Mouse (Mus musculus) hindbrain, embryonic 11.5 days (tissue): ENCODE data around the gene Psmb10. TPM values are rescaled to one million over a fixed set of nuclear protein-coding genes. Genes with fewer than 3 reads are reported as not detected.

Experiments
- ATAC-seq: fragments of 200-750 bp; cut with Nextera tagmentation; 2 replicates; pipeline ENCODE4 v1.8.0; 2017; ENCODE audit warnings: mild to moderate bottlenecking, moderate TSS enrichment, moderate library complexity; ENCODE audit not compliant: low FRiP score
- DNase-seq: peaks from one replicate; pipeline ENCODE4 v3.0.0-alpha.2; 2015; ENCODE audit warnings: low spot score
- H3K27ac ChIP-seq: fragments of 300-500 bp; sonication (generic); 2 replicates; pipeline ENCODE4 v1.5.1; 2014; ENCODE audit warnings: mild to moderate bottlenecking, low read depth, low read length
- H3K27me3 ChIP-seq: fragments of 300-500 bp; sonication (generic); 2 replicates; pipeline ENCODE4 v1.6.1; 2014; ENCODE audit warnings: mild to moderate bottlenecking, low read length, moderate library complexity, mixed read lengths; ENCODE audit not compliant: control insufficient read depth, insufficient read depth
- H3K36me3 ChIP-seq: fragments of 300-500 bp; sonication (generic); 2 replicates; pipeline ENCODE4 v1.6.1; 2014; ENCODE audit warnings: mild to moderate bottlenecking, low read length, moderate library complexity, mixed read lengths; ENCODE audit not compliant: control insufficient read depth, insufficient read depth
- H3K4me1 ChIP-seq: fragments of 300-500 bp; sonication (generic); replicated peaks from 2 replicates; pipeline ENCODE4 v1.6.1; 2014; ENCODE audit warnings: low read length, mixed read lengths; ENCODE audit not compliant: control insufficient read depth, insufficient read depth
- H3K4me2 ChIP-seq: fragments of 300-500 bp; sonication (generic); replicated peaks from 2 replicates; pipeline ENCODE4 v1.6.1; 2014; ENCODE audit warnings: mild to moderate bottlenecking, low read depth, low read length
- H3K4me3 ChIP-seq: fragments of 300-500 bp; sonication (generic); 2 replicates; pipeline ENCODE4 v1.5.1; 2014; ENCODE audit warnings: low read depth, low read length
- H3K9ac ChIP-seq: fragments of 300-500 bp; sonication (generic); 2 replicates; pipeline ENCODE4 v1.6.1; 2014; ENCODE audit warnings: low read depth, low read length
- H3K9me3 ChIP-seq: fragments of 300-500 bp; sonication (generic); 2 replicates; pipeline ENCODE4 v1.6.1; 2016; ENCODE audit warnings: low read length; ENCODE audit not compliant: control insufficient read depth
- WGBS: fragments of 180-500 bp; shearing (Covaris S2); extraction: QIAGEN DNeasy Blood & Tissue Kit; methylation state at CpG from one replicate; pipeline ENCODE4 v1.1.7; 2014; 5-methylcytosine and 5-hydroxymethylcytosine counted together
- polyA plus RNA-seq: library from polyadenylated mRNA; unstranded; fragments of >200 nt; fragmentation: Nextera tagmentation; extraction: Ambion mirVana; gene quantifications from 2 replicates; pipeline ENCODE4 v1.2.1, GENCODE M21; 2014

Psmb10 gene
- polyA plus RNA-seq, 1 experiment from 2014 or later = 21.6 TPM

GRCm38 (mm10) chr8:105897801-105898480, 40.3 kb downstream of the Psmb10 start:
- Histone ChIP-seq H3K36me3 (no peaks in the 10 kb centered on the region), H3K27ac (no peak overlapping the region), H3K4me1 (peaks cover 3% of the 10 kb centered on the region; the same call in 1 of the 2 replicates), H3K9me3 (no peaks in the 10 kb centered on the region), H3K27me3 (no peaks in the 10 kb centered on the region), H3K9ac (no peak overlapping the region), H3K4me2 (no peak overlapping the region), H3K4me3 (no peak overlapping the region)
- ATAC-seq (no peak), DNase-seq (no peak)
- 88% methylated on average over 9 of the region's 9 CpGs for WGBS

GRCm38 (mm10) chr8:105893339-105893738, 44.9 kb downstream of the Psmb10 start, which contains the start of gene Nrn1l:
Nrn1l (plus strand) TSS chr8:105893567.
- Histone ChIP-seq H3K4me1 (peaks cover 3% of the 10 kb centered on the region; the same call in 1 of the 2 replicates), H3K9me3 (no peaks in the 10 kb centered on the region), H3K27ac (no peak within 1 kb of the TSS), H3K36me3 (peaks cover 17% of the 10 kb centered on the region), H3K27me3 (no peaks in the 10 kb centered on the region), H3K4me3 (no peak within 1 kb of the TSS), H3K4me2 (no peak within 1 kb of the TSS), H3K9ac (no peak within 1 kb of the TSS)
- DNase-seq = peak; percentile 81
- 3% methylated on average over 11 of the region's 11 CpGs for WGBS
- peak; percentile 93 for ATAC-seq

- WGBS = 89% methylated on average over 6 of the region's 6 CpGs
- peak; percentile 33; the same call in 1 of the 2 replicates for ATAC-seq
- Histone ChIP-seq H3K27me3 (no peaks in the 10 kb centered on the region), H3K4me3 (no peak overlapping the region), H3K9me3 (no peaks in the 10 kb centered on the region), H3K9ac (no peak overlapping the region), H3K4me2 (no peak overlapping the region), H3K36me3 (peaks cover 17% of the 10 kb centered on the region), H3K4me1 (peaks cover 3% of the 10 kb centered on the region; the same call in 1 of the 2 replicates), H3K27ac (no peak overlapping the region)
- DNase-seq = peak; percentile 16
These were observed 45.8 kb downstream of the Psmb10 start for GRCm38 (mm10) chr8:105892432-105892831.

- Histone ChIP-seq H3K4me3 (no peak overlapping the region), H3K27me3 (no peaks in the 10 kb centered on the region), H3K36me3 (peaks cover 17% of the 10 kb centered on the region), H3K4me2 (no peak overlapping the region), H3K27ac (no peak overlapping the region), H3K9ac (no peak overlapping the region), H3K9me3 (no peaks in the 10 kb centered on the region), H3K4me1 (peaks cover 3% of the 10 kb centered on the region; the same call in 1 of the 2 replicates)
- 95% methylated on average over 6 of the region's 6 CpGs for WGBS
- no peak for DNase-seq
- ATAC-seq = no peak
These were observed 47.4 kb downstream of the Psmb10 start for GRCm38 (mm10) chr8:105890870-105891269.

GRCm38 (mm10) chr8:105889756-105890465, 48.3 kb downstream of the Psmb10 start:
- H3K4me1 ChIP-seq = peaks cover 3% of the 10 kb centered on the region; the same call in 1 of the 2 replicates
- no peaks in the 10 kb centered on the region for H3K9me3 ChIP-seq
- no peak overlapping the region for H3K9ac ChIP-seq
- ATAC-seq (no peak), DNase-seq (no peak)
- no peaks in the 10 kb centered on the region for H3K27me3 ChIP-seq
- 92% methylated on average over 12 of the region's 12 CpGs for WGBS
- peaks cover 20% of the 10 kb centered on the region for H3K36me3 ChIP-seq
- H3K4me2 ChIP-seq = no peak overlapping the region
- H3K4me3 ChIP-seq = no peak overlapping the region
- no peak overlapping the region for H3K27ac ChIP-seq

Other genes with a start within 250 kb of the Psmb10 start
- 70.0 and 74.1 TPM in 2 replicates for gene Acd, start 237.3 kb downstream of the Psmb10 start, polyA plus RNA-seq
- 25.9 and 26.8 TPM in 2 replicates for gene Pard6a, start 237.3 kb downstream of the Psmb10 start, polyA plus RNA-seq
- 0.31 TPM in 1 of 2 replicates, not detected in the other for gene 4933405L10Rik, start 230.8 kb downstream of the Psmb10 start, polyA plus RNA-seq
- gene Enkd1, start 230.2 kb downstream of the Psmb10 start, polyA plus RNA-seq = 26.4 and 27.9 TPM in 2 replicates
- 38.3 and 41.6 TPM in 2 replicates for gene Gfod2, start 179.8 kb downstream of the Psmb10 start, polyA plus RNA-seq
- gene Ranbp10, start 111.1 kb downstream of the Psmb10 start, polyA plus RNA-seq = 13.7 and 17.8 TPM in 2 replicates
- gene Tsnaxip1, start 110.7 kb downstream of the Psmb10 start, polyA plus RNA-seq = 1.2 and 1.4 TPM in 2 replicates
- 55.4 TPM in 2 replicates for gene Cenpt, start 85.2 kb downstream of the Psmb10 start, polyA plus RNA-seq
- gene Thap11, start 83.3 kb downstream of the Psmb10 start, polyA plus RNA-seq = 60.5 and 66.7 TPM in 2 replicates
- 256 and 278 TPM in 2 replicates for gene Nutf2, start 77.9 kb downstream of the Psmb10 start, polyA plus RNA-seq
- gene Edc4, start 57.6 kb downstream of the Psmb10 start, polyA plus RNA-seq = 31.9 and 32.6 TPM in 2 replicates
- not detected in 2 replicates for gene Nrn1l, start 44.9 kb downstream of the Psmb10 start, polyA plus RNA-seq
- gene Pskh1, start 38.0 kb downstream of the Psmb10 start, polyA plus RNA-seq = 11.1 and 12.5 TPM in 2 replicates
- gene Ctrl, start 4.6 kb downstream of the Psmb10 start, polyA plus RNA-seq = 0.81 and 1.3 TPM in 2 replicates
- gene Lcat, start 4.9 kb upstream of the Psmb10 start, polyA plus RNA-seq = 0.54 and 0.73 TPM in 2 replicates
- 7.8 and 8.4 TPM in 2 replicates for gene Slc12a4, start 27.7 kb upstream of the Psmb10 start, polyA plus RNA-seq
- not detected in 2 replicates for gene Dpep3, start 41.0 kb upstream of the Psmb10 start, polyA plus RNA-seq
- gene Dus2, start 52.9 kb upstream of the Psmb10 start, polyA plus RNA-seq = 16.4 and 22.0 TPM in 2 replicates
- 0.15 TPM in 1 of 2 replicates, not detected in the other for gene Dpep2nb, start 67.5 kb upstream of the Psmb10 start, polyA plus RNA-seq
- gene Ddx28, start 73.4 kb upstream of the Psmb10 start, polyA plus RNA-seq = 21.2 and 21.3 TPM in 2 replicates
- gene Nfatc3, start 120.4 kb upstream of the Psmb10 start, polyA plus RNA-seq = 4.2 and 8.1 TPM in 2 replicates
- 1.5 and 2.1 TPM in 2 replicates for gene Esrp2, start 198.5 kb upstream of the Psmb10 start, polyA plus RNA-seq
- 4.4 and 5.2 TPM in 2 replicates for gene Pla2g15, start 212.0 kb upstream of the Psmb10 start, polyA plus RNA-seq
- gene Slc7a6, start 230.4 kb upstream of the Psmb10 start, polyA plus RNA-seq = 84.4 and 88.9 TPM in 2 replicates